Mouse (Mus musculus) forebrain, embryonic 11.5 days (tissue): ENCODE data around the gene Mrps21. TPM values are rescaled to one million over a fixed set of nuclear protein-coding genes. Genes with fewer than 3 reads are reported as not detected.
A peak's percentile ranks its signal among the peaks of the same experiment; 100 is the strongest.
"Not testable (repeated sequence)": the region's sequence is repeated elsewhere in the genome, so short reads cannot be mapped to it uniquely, and the experiment has no call there.

Experiments used
- ATAC-seq: fragments of 200-750 bp; cut with Nextera tagmentation; replicated peaks from 2 replicates; pipeline ENCODE4 v1.8.0; 2017; ENCODE audit warnings: moderate TSS enrichment; ENCODE audit not compliant: low FRiP score
- DNase-seq: peaks from one replicate; pipeline ENCODE4 v3.0.0-alpha.2; 2017; ENCODE audit warnings: low spot score
- H3K27ac ChIP-seq: fragments of 300-500 bp; sonication (generic); 2 replicates; pipeline ENCODE4 v1.5.1; 2014; ENCODE audit warnings: low read depth, low read length
- H3K27me3 ChIP-seq: fragments of 300-500 bp; sonication (generic); 2 replicates; pipeline ENCODE4 v1.6.1; 2014; ENCODE audit warnings: mild to moderate bottlenecking, low read length, mixed read lengths; ENCODE audit not compliant: control insufficient read depth, insufficient read depth
- H3K36me3 ChIP-seq: fragments of 300-500 bp; sonication (generic); 2 replicates; pipeline ENCODE4 v1.6.1; 2014; ENCODE audit warnings: mild to moderate bottlenecking, low read length, moderate library complexity, mixed read lengths; ENCODE audit not compliant: control insufficient read depth, insufficient read depth
- H3K4me1 ChIP-seq: fragments of 300-500 bp; sonication (generic); replicated peaks from 2 replicates; pipeline ENCODE4 v1.6.1; 2014; ENCODE audit warnings: low read length, mixed read lengths; ENCODE audit not compliant: control insufficient read depth, insufficient read depth
- H3K4me2 ChIP-seq: fragments of 300-500 bp; sonication (generic); 2 replicates; pipeline ENCODE4 v1.6.1; 2014; ENCODE audit warnings: low read depth, mild to moderate bottlenecking, low read length, moderate library complexity, mixed read lengths; ENCODE audit not compliant: severe bottlenecking
- H3K4me3 ChIP-seq: fragments of 300-500 bp; sonication (generic); 2 replicates; pipeline ENCODE4 v1.5.1; 2014; ENCODE audit warnings: low read depth, low read length
- H3K9ac ChIP-seq: fragments of 300-500 bp; sonication (generic); 2 replicates; pipeline ENCODE4 v1.6.1; 2014; ENCODE audit warnings: low read length
- H3K9me3 ChIP-seq: fragments of 300-500 bp; sonication (generic); 2 replicates; pipeline ENCODE4 v1.6.1; 2016; ENCODE audit warnings: low read length, mixed read lengths; ENCODE audit not compliant: control insufficient read depth
- WGBS: fragments of 180-500 bp; shearing (Covaris S2); extraction: QIAGEN DNeasy Blood & Tissue Kit; methylation state at CpG from one replicate; pipeline ENCODE4 v1.1.7; 2014; 5-methylcytosine and 5-hydroxymethylcytosine counted together
- polyA plus RNA-seq: library from polyadenylated mRNA; unstranded; fragments of >200 nt; fragmentation: Nextera tagmentation; extraction: Ambion mirVana; gene quantifications from 2 replicates; pipeline ENCODE4 v1.2.1, GENCODE M21; 2014

The Mrps21 gene
- 317 and 322 TPM in 2 replicates for polyA plus RNA-seq

DNA sequence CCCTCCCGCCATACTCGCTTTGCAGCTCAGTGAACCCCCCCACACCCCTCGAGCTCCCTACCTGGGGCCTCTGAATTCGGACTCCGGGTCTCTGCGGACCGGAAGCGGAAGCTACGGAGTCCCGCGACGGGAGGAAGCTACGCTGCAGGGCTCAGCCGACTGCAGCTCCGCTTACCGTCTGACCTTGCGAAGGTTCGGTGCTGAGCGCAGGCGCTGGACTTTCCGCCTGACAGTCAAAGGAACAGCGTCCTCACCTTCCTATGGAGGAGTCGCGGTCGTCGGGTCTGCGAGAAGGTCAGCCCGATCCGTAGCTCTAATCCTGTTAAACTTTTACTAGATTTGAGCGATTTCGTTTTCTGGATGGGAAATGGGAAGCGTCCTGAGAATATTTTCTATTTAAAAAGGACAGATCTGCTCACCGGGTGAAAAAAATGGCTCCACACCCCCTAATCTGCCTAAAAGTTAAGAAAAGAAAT, at the start of gene Mrps21:
TSS of gene Mrps21 (minus strand) at position 128 of the 476 bp plus-strand sequence.
- H3K4me1 ChIP-seq, result 0 out of 2 replicates have a peak, but pooled peaks cover 2% of the 10 kb centered on the region
- ATAC-seq (peak; percentile 96), DNase-seq (peak; percentile 88)
- 0% methylated on average over 33 of the region's 33 CpGs for WGBS
- H3K9ac ChIP-seq, result peak within 1 kb of the TSS; percentile 81
- H3K9me3 ChIP-seq, result no peaks in the 10 kb centered on the region
- H3K4me2 ChIP-seq, result peak within 1 kb of the TSS; percentile 85
- no peaks in the 10 kb centered on the region for H3K36me3 ChIP-seq
- H3K27me3 ChIP-seq, result no peaks in the 10 kb centered on the region
- peak within 1 kb of the TSS; percentile 66 for H3K4me3 ChIP-seq
- peak within 1 kb of the TSS; percentile 25; the same call in 1 of the 2 replicates for H3K27ac ChIP-seq

GRCm38 (mm10) chr3:95920532-95920931, 49.2 kb upstream of the Mrps21 start:
- H3K9ac ChIP-seq, H3K27ac ChIP-seq, DNase-seq: not testable (repeated sequence)

GRCm38 (mm10) chr3:95916760-95917159, 45.4 kb upstream of the Mrps21 start:
- H3K9ac ChIP-seq, result no peak overlapping the region
- H3K4me1 ChIP-seq, result no peaks in the 10 kb centered on the region
- DNase-seq (no peak), ATAC-seq (no peak)
- 76% methylated on average over 7 of the region's 7 CpGs for WGBS
- H3K27ac ChIP-seq, result no peak overlapping the region
- no peak overlapping the region for H3K4me2 ChIP-seq
- H3K9me3 ChIP-seq, result no peaks in the 10 kb centered on the region
- no peaks in the 10 kb centered on the region for H3K36me3 ChIP-seq
- no peaks in the 10 kb centered on the region for H3K27me3 ChIP-seq
- no peak overlapping the region for H3K4me3 ChIP-seq

More at GRCm38 (mm10) chr3:95920532-95920931, 49.2 kb upstream of the Mrps21 start:
- H3K4me1 ChIP-seq, H3K27me3 ChIP-seq, H3K4me3 ChIP-seq, H3K9me3 ChIP-seq, ATAC-seq, H3K4me2 ChIP-seq, H3K36me3 ChIP-seq: not testable (repeated sequence)
- WGBS, result 60% methylated on average over 2 of the region's 2 CpGs

GRCm38 (mm10) chr3:95914706-95915105, 43.4 kb upstream of the Mrps21 start:
- Histone ChIP-seq H3K9me3 (no peaks in the 10 kb centered on the region), H3K4me1 (no peaks in the 10 kb centered on the region), H3K36me3 (no peaks in the 10 kb centered on the region), H3K27ac (no peak overlapping the region), H3K4me2 (no peak overlapping the region), H3K27me3 (no peaks in the 10 kb centered on the region), H3K4me3 (no peak overlapping the region), H3K9ac (no peak overlapping the region)
- WGBS, result 90% methylated on average over 4 of the region's 4 CpGs
- ATAC-seq (no peak), DNase-seq (no peak)

- no peak overlapping the region for H3K4me3 ChIP-seq
- no peak overlapping the region for H3K4me2 ChIP-seq
- H3K27ac ChIP-seq, result no peak overlapping the region
- H3K4me1 ChIP-seq, result peaks cover 19% of the 10 kb centered on the region
- H3K27me3 ChIP-seq, result no peaks in the 10 kb centered on the region; the same call in 1 of the 2 replicates
- DNase-seq (no peak), ATAC-seq (no peak)
- H3K9me3 ChIP-seq, result no peaks in the 10 kb centered on the region
- H3K36me3 ChIP-seq, result no peaks in the 10 kb centered on the region
- no peak overlapping the region for H3K9ac ChIP-seq
- WGBS, result 36% methylated on average over 4 of the region's 4 CpGs
Observed at GRCm38 (mm10) chr3:95907613-95908012, 36.3 kb upstream of the Mrps21 start.

GRCm38 (mm10) chr3:95906860-95907259, 35.5 kb upstream of the Mrps21 start:
- ATAC-seq, result no peak
- 1% methylated on average over 12 of the region's 12 CpGs for WGBS
- Histone ChIP-seq H3K9ac (no peak overlapping the region; the same call in 1 of the 2 replicates), H3K4me3 (peak overlapping the region; percentile 4; the same call in 1 of the 2 replicates), H3K27me3 (no peaks in the 10 kb centered on the region; the same call in 1 of the 2 replicates), H3K27ac (no peak overlapping the region), H3K36me3 (no peaks in the 10 kb centered on the region), H3K4me1 (peaks cover 21% of the 10 kb centered on the region), H3K9me3 (no peaks in the 10 kb centered on the region), H3K4me2 (peak overlapping the region; percentile 45)
- peak; percentile 80 for DNase-seq

GRCm38 (mm10) chr3:95905940-95906492, 34.7 kb upstream of the Mrps21 start:
- peak overlapping the region; percentile 78 for H3K4me2 ChIP-seq
- H3K27me3 ChIP-seq, result no peaks in the 10 kb centered on the region; the same call in 1 of the 2 replicates
- ATAC-seq (0 out of 2 replicates have a peak, but pooled peaks have one; percentile 22), DNase-seq (peak; percentile 76)
- 2% methylated on average over 12 of the region's 12 CpGs for WGBS
- H3K4me1 ChIP-seq, result peaks cover 21% of the 10 kb centered on the region
- H3K9ac ChIP-seq, result peak overlapping the region; percentile 68; the same call in 1 of the 2 replicates
- no peaks in the 10 kb centered on the region for H3K9me3 ChIP-seq
- peak overlapping the region; percentile 33; the same call in 1 of the 2 replicates for H3K4me3 ChIP-seq
- no peaks in the 10 kb centered on the region for H3K36me3 ChIP-seq
- no peak overlapping the region for H3K27ac ChIP-seq

GRCm38 (mm10) chr3:95905146-95905939, 34.0 kb upstream of the Mrps21 start:
- Histone ChIP-seq H3K27ac (peak overlapping the region; percentile 59; the same call in 1 of the 2 replicates), H3K36me3 (no peaks in the 10 kb centered on the region), H3K4me1 (peaks cover 21% of the 10 kb centered on the region)

More at GRCm38 (mm10) chr3:95905146-95905939, 34.0 kb upstream of the Mrps21 start:
- peak overlapping the region; percentile 68 for H3K9ac ChIP-seq
- peak; percentile 73 for ATAC-seq
- under 1% methylated on average over 18 of the region's 18 CpGs for WGBS
- H3K4me3 ChIP-seq, result peak overlapping the region; percentile 33
- H3K27me3 ChIP-seq, result no peaks in the 10 kb centered on the region; the same call in 1 of the 2 replicates
- peak overlapping the region; percentile 78 for H3K4me2 ChIP-seq
- peak; percentile 85 for DNase-seq
- H3K9me3 ChIP-seq, result no peaks in the 10 kb centered on the region
